Mouse (Mus musculus) ES-E14 (cell line): ENCODE measurements at regions not wholly inside any gene's neighbourhood (a gene's known extent, or its start where the extent isn't known, plus 50 kb on each side); places are given as distances from the start of the nearest gene placed in this dataset.

Experiments
- DNase-seq: peaks from one replicate; pipeline ENCODE4 v3.0.0-alpha.2; 2013; ENCODE audit warnings: low read depth, low spot score
- H3K27ac ChIP-seq: 2 replicates; pipeline ENCODE4 v1.5.1; 2012; ENCODE audit warnings: low read depth, mild to moderate bottlenecking, low read length, moderate library complexity, mixed read lengths; ENCODE audit not compliant: poor library complexity, insufficient read depth, severe bottlenecking
- H3K36me3 ChIP-seq: 2 replicates; pipeline ENCODE4 v1.6.1; 2012; ENCODE audit warnings: mild to moderate bottlenecking, low read length, moderate library complexity, mixed read lengths; ENCODE audit not compliant: control insufficient read depth, poor library complexity, insufficient read depth, severe bottlenecking
- H3K4me1 ChIP-seq, 2 experiments: fragments of 150-350 bp in 1 of 2; sonication (generic) in 1 of 2; 2 replicates each; pipeline ENCODE4 v1.6.1; 2012; ENCODE audit warnings: low read length in 2 of 2, mild to moderate bottlenecking in 1 of 2, mixed read lengths in 1 of 2; ENCODE audit not compliant: control insufficient read depth in 2 of 2, insufficient read depth in 2 of 2, poor library complexity in 1 of 2
- H3K4me3 ChIP-seq, 2 experiments: fragments of 150-350 bp in 1 of 2; sonication (generic) in 1 of 2; 2 replicates each; pipeline ENCODE4 v1.5.1; 2012; ENCODE audit warnings: low read length in 2 of 2, low read depth in 1 of 2, mild to moderate bottlenecking in 1 of 2, mixed read lengths in 1 of 2; ENCODE audit not compliant: insufficient read depth in 1 of 2, poor library complexity in 1 of 2, severe bottlenecking in 1 of 2
- H3K9ac ChIP-seq: 2 replicates; pipeline ENCODE4 v1.6.1; 2012; ENCODE audit warnings: low read depth, mild to moderate bottlenecking, low read length, mixed read lengths; ENCODE audit not compliant: poor library complexity, insufficient read depth, severe bottlenecking
- H3K9me3 ChIP-seq: fragments of 150-350 bp; sonication (generic); 2 replicates; pipeline ENCODE4 v1.6.1; 2012; ENCODE audit warnings: low read depth, mild to moderate bottlenecking, low read length; ENCODE audit not compliant: control insufficient read depth, insufficient read depth
- CHD2 ChIP-seq: IDR thresholded peaks from 2 replicates; pipeline ENCODE4 v1.6.1; 2014; ENCODE audit warnings: mild to moderate bottlenecking, low read depth, low read length, inconsistent platforms
- HCFC1 ChIP-seq: IDR thresholded peaks from 2 replicates; pipeline ENCODE4 v1.6.1; 2012; ENCODE audit warnings: low read length, inconsistent platforms, borderline replicate concordance; ENCODE audit not compliant: insufficient read depth
- MAFK ChIP-seq: IDR thresholded peaks from 2 replicates; pipeline ENCODE4 v1.6.1; 2014; ENCODE audit warnings: mild to moderate bottlenecking, low read depth, low read length, inconsistent platforms; ENCODE audit not compliant: insufficient read depth
- ZC3H11A ChIP-seq: IDR thresholded peaks from 2 replicates; pipeline ENCODE4 v1.6.1; 2012; ENCODE audit warnings: low read depth, mild to moderate bottlenecking, inconsistent platforms, low read length, borderline replicate concordance
- ZNF384 ChIP-seq: IDR thresholded peaks from 2 replicates; pipeline ENCODE4 v1.6.1; 2012; ENCODE audit warnings: low read depth, low read length, inconsistent platforms
- in situ Hi-C, 2 experiments: fragments of 600-800 bp; cut with MboI; formaldehyde crosslinking; loops; one replicate each; pipeline ENCODE4 v1.15.1; 2025; ENCODE audit warnings: low sequenced_read_pairs in 2 of 2, inconsistent platforms in 1 of 2; ENCODE audit not compliant: unreplicated experiment in 2 of 2

GRCm38 (mm10) chr7:136496335-136497242 is 397.8 kb upstream of the Mgmt start:
- no peak for DNase-seq
- in situ Hi-C loops: loop anchor here in 1 of 2 experiments (25.0 kb wide), 1 partner anchor 816 kb away; the partner anchor contains the start of gene Ebf3
- Histone ChIP-seq H3K4me1 (no peaks in the 10 kb centered on the region), H3K36me3 (no peaks in the 10 kb centered on the region), H3K9me3 (no peaks in the 10 kb centered on the region), H3K27ac (no peak overlapping the region), H3K4me3 (no peak overlapping the region), H3K9ac (no peak overlapping the region)
- TF ChIP-seq MAFK: no peak
- no peak for TF ChIP-seq ZC3H11A
- no peak for TF ChIP-seq CHD2
- TF ChIP-seq ZNF384: no peak
- TF ChIP-seq HCFC1: no peak

- H3K4me1 ChIP-seq: no peaks in the 10 kb centered on the region
- H3K9ac ChIP-seq: no peak overlapping the region
- in situ Hi-C loops: no loop called here
- no peaks in the 10 kb centered on the region for H3K36me3 ChIP-seq
- TF ChIP-seq ZNF384 (no peak), CHD2 (no peak)
- H3K27ac ChIP-seq: no peak overlapping the region
- no peak overlapping the region for H3K4me3 ChIP-seq
- no peaks in the 10 kb centered on the region for H3K9me3 ChIP-seq
- no peak for DNase-seq
These were observed 394.4 kb upstream of the Mgmt start for GRCm38 (mm10) chr7:136500059-136500458.

- Histone ChIP-seq H3K36me3 (no peaks in the 10 kb centered on the region), H3K27ac (no peak overlapping the region), H3K9me3 (no peaks in the 10 kb centered on the region), H3K9ac (no peak overlapping the region), H3K4me3 (no peak overlapping the region), H3K4me1 (no peaks in the 10 kb centered on the region)
- no peak for DNase-seq
- TF ChIP-seq CHD2: no peak
- TF ChIP-seq ZC3H11A: no peak
- no peak for TF ChIP-seq HCFC1
- no peak for TF ChIP-seq MAFK
- no peak for TF ChIP-seq ZNF384
- in situ Hi-C loops: no loop called here
These were observed 393.3 kb upstream of the Mgmt start for GRCm38 (mm10) chr7:136501094-136501493.

- DNase-seq: no peak
- H3K27ac ChIP-seq: no peak overlapping the region
These were observed 392.3 kb upstream of the Mgmt start for GRCm38 (mm10) chr7:136501855-136502847.

More at GRCm38 (mm10) chr7:136501855-136502847, 392.3 kb upstream of the Mgmt start:
- Histone ChIP-seq H3K36me3 (no peaks in the 10 kb centered on the region), H3K9me3 (no peaks in the 10 kb centered on the region), H3K4me1 (no peaks in the 10 kb centered on the region), H3K4me3 (no peak overlapping the region), H3K9ac (no peak overlapping the region)
- in situ Hi-C loops: no loop called here
- TF ChIP-seq ZC3H11A (no peak), CHD2 (no peak), MAFK (no peak), HCFC1 (no peak), ZNF384 (no peak)
